8 mouse cellular contexts compared by ENCODE assay signal in the genomic region with DNA sequence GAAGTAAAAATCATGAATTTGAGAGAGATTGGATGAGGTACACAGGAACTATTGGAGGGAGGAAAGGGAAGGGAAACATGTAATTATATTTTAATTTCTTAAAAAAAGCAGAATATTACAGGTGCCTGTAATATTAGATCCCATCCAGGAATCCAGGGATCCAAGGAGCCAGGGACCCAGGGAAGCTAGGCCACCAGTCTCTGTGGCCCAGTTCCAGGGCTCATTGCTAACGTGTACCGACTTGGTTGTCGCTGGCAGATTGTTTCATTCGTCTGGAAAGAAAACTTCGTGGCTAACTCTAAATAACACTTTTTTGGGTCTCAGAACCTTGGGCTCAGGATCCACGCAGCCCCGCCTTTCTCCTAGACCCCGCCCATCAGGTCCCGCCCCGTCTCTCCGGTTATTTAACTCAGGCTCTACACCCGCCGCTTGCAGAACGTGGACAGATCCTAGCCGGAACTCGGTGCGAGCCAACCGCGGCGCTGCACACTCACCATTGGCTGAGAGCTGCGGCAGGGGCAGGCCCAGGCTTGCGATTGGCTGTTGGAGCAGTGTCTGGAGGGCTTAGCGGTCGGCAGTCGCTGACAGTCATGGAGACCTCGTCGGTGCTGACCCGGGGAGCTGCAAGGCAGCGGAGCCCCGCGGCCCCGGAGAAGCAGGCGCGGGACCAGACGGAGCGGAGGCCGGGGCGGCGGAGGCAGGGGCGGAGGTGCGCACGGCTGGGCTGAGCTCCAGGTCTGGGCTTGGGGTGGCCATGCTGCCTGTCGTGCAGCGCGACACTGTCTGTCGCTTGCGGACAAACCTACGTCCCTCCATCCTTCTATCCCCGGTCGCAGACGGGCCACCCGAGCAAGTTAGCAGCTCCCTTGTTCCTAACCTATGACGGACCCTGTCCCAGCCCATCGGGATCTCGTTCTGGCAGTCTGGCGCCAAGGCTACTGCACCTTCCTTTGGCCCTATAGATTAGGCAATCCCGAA. TPM values are rescaled to one million over a fixed set of nuclear protein-coding genes. Genes with fewer than 3 reads are reported as not detected.
DNase-seq lines count a peak whose midpoint lies in the region; ATAC-seq lines count a peak whose summit lies in the region.

Engase (plus strand) TSS at position 434 of the 978 bp plus-strand sequence.

- peak within 1 kb of the TSS; percentile 54 for H3K9ac ChIP-seq in intestine, embryonic 14.5 days (ENCODE audit: low read length)

- peaks cover 4% of the 10 kb centered on the region; the same call in 1 of the 2 replicates for H3K4me1 ChIP-seq in intestine, embryonic 14.5 days (replicated peaks; ENCODE audit: control insufficient read depth, insufficient read depth, low read length)

- intact Hi-C loops in left cerebral cortex, postnatal 14 days (cut with DNase I), result no loop called here

- peak; percentile 98 for ATAC-seq in intestine, embryonic 14.5 days (replicated peaks; ENCODE audit: low FRiP score, low TSS enrichment, low read depth)

- peak within 1 kb of the TSS; percentile 43; the same call in 1 of the 2 replicates for H3K27ac ChIP-seq in intestine, embryonic 14.5 days (ENCODE audit: low read depth)

- 0 out of 2 replicates have a peak, but pooled peaks cover 3% of the 10 kb centered on the region for H3K36me3 ChIP-seq in intestine, embryonic 14.5 days (ENCODE audit: control insufficient read depth, insufficient read depth, low read length)

- peak; percentile 90 to 94 for DNase-seq in adrenal gland, adult 18-20 months (ENCODE audit: low spot score in 2 of 2)
- DNase-seq in embryo, embryonic 11 days, result peak; percentile 96
- DNase-seq in gastrocnemius, postnatal 25 days, result peak; percentile 98
- peak; percentile 93 for DNase-seq in intestine, embryonic 14.5 days (ENCODE audit: low spot score)
- peak; percentile 98 for DNase-seq in left cerebral cortex, postnatal 14 days (ENCODE audit: low spot score in 2 of 2)
- DNase-seq in mesoderm, embryonic 11.5 days (ENCODE audit: low read depth, low spot score), result peak; percentile 94
- peak; percentile 97 for DNase-seq in right cerebral cortex, postnatal 36 days (ENCODE audit: low spot score in 2 of 2)
- peak; percentile 94 for DNase-seq in yolk sac, embryonic 10.5 days (ENCODE audit: low spot score)

- H3K4me3 ChIP-seq in intestine, embryonic 14.5 days (ENCODE audit: low read depth, low read length), result peak within 1 kb of the TSS; percentile 72

- WGBS in intestine, embryonic 14.5 days, result under 1% methylated on average over 57 of the region's 57 CpGs

- H3K4me2 ChIP-seq in intestine, embryonic 14.5 days (ENCODE audit: low read length), result peak within 1 kb of the TSS; percentile 58

- no peaks in the 10 kb centered on the region for H3K9me3 ChIP-seq in intestine, embryonic 14.5 days (ENCODE audit: control insufficient read depth, low read length)

- H3K27me3 ChIP-seq in intestine, embryonic 14.5 days (replicated peaks; ENCODE audit: control insufficient read depth, insufficient read depth, low read length), result no peaks in the 10 kb centered on the region

RNA-seq across cellular contexts. Expression of gene Engase, which starts in this region (rescaled TPM):
- 10 to 100 TPM in 1 of 2 experiments, 1 to 10 TPM in 1; 7.3 to 12.4 TPM for total RNA-seq in adrenal gland, adult 18-20 months (2021)
- 1 to 10 TPM; 5.4 to 9.5 TPM for total RNA-seq in gastrocnemius, postnatal 25 days (2021)
- polyA plus RNA-seq in intestine, embryonic 14.5 days (2014; fragmentation: Nextera tagmentation; extraction: Ambion mirVana), result 7.2 and 11.9 TPM in 2 replicates
- total RNA-seq in left cerebral cortex, postnatal 14 days (2021), result 10 to 100 TPM; 13.3 to 13.6 TPM

Comparison
In these comparisons a context has a peak if more than half of its experiments do, and no peak if none do; other contexts are left out.
1. Peak in every context shown above with its lines: DNase-seq, ATAC-seq, H3K4me3 ChIP-seq and H3K27ac ChIP-seq.